In genomic region chr9:34956512-34956911, GRCm38 (mm10) we compare ENCODE assay signal across 34 mouse cellular contexts.
"Had no signal": no experiment of that assay in that cellular context is flagged by ENCODE, and none has a peak within 500 bp of the region (broad histone marks: within the 10 kb centered on the region; RNA-seq: fewer than 3 reads in every experiment).

No protein-coding gene starts in this region.

- DNase-seq: heart, postnatal 10 days; heart, postnatal 14 days; heart, postnatal 36 days; heart, postnatal 4 days; kidney, adult 11 months; kidney, adult 18-20 months; kidney, adult 2 months; kidney, adult 8-10 months; kidney, adult 9 months; kidney, postnatal 10 days; kidney, postnatal 14 days; kidney, postnatal 25 days; kidney, postnatal 36 days; kidney, postnatal 4 days; layer of hippocampus, adult 9-11 months; layer of hippocampus, postnatal 36 days had no signal

- ATAC-seq: hindbrain, embryonic 16.5 days; hindbrain, postnatal 0 days; inflammation-experienced regulatory T-cells, adult 6 months; intestine, embryonic 15.5 days; intestine, embryonic 16.5 days; intestine, postnatal 0 days had no signal

- H3K9me3 ChIP-seq: heart, embryonic 10.5 days; heart, embryonic 13.5 days; heart, embryonic 15.5 days; hindbrain, embryonic 10.5 days; hindbrain, embryonic 12.5 days; hindbrain, embryonic 13.5 days; hindbrain, embryonic 15.5 days; intestine, embryonic 15.5 days; kidney, embryonic 15.5 days had no signal

- H3K4me1 ChIP-seq: intestine, embryonic 15.5 days had no signal

- H3K36me3 ChIP-seq: heart, embryonic 10.5 days; heart, embryonic 13.5 days; heart, embryonic 15.5 days; hindbrain, embryonic 10.5 days; hindbrain, embryonic 12.5 days; hindbrain, embryonic 13.5 days; hindbrain, embryonic 15.5 days; intestine, embryonic 15.5 days; kidney, embryonic 15.5 days had no signal

- H3K9ac ChIP-seq: heart, embryonic 13.5 days; heart, embryonic 15.5 days; hindbrain, embryonic 12.5 days; hindbrain, embryonic 13.5 days; hindbrain, embryonic 14.5 days; hindbrain, embryonic 15.5 days; intestine, embryonic 15.5 days; kidney, embryonic 15.5 days had no signal

- H3K27me3 ChIP-seq: heart, embryonic 15.5 days; hindbrain, embryonic 12.5 days; hindbrain, embryonic 13.5 days; hindbrain, embryonic 15.5 days; kidney, embryonic 15.5 days had no signal

- H3K4me2 ChIP-seq: heart, embryonic 11.5 days; heart, embryonic 13.5 days; heart, embryonic 15.5 days; hindbrain, embryonic 12.5 days; hindbrain, embryonic 13.5 days; hindbrain, embryonic 14.5 days; hindbrain, embryonic 15.5 days; intestine, embryonic 15.5 days; kidney, embryonic 15.5 days had no signal

- H3K4me3 ChIP-seq: heart, embryonic 10.5 days; heart, embryonic 13.5 days; heart, embryonic 15.5 days; hindbrain, embryonic 10.5 days; hindbrain, embryonic 12.5 days; hindbrain, embryonic 13.5 days; hindbrain, embryonic 15.5 days; intestine, embryonic 15.5 days; kidney, embryonic 15.5 days; left cerebral cortex, adult 2 months had no signal

- H3K27ac ChIP-seq: heart, embryonic 10.5 days; heart, embryonic 13.5 days; heart, embryonic 15.5 days; hindbrain, embryonic 10.5 days; hindbrain, embryonic 12.5 days; hindbrain, embryonic 13.5 days; hindbrain, embryonic 14.5 days; hindbrain, embryonic 15.5 days; hindbrain, postnatal 0 days; intestine, embryonic 15.5 days; kidney, embryonic 15.5 days; kidney, postnatal 0 days; left cerebral cortex, adult 2 months had no signal
